Mouse (Mus musculus) heart, embryonic 14.5 days (tissue): ENCODE results near the gene Tgfbr1. TPM values are rescaled to one million over a fixed set of nuclear protein-coding genes. Genes with fewer than 3 reads are reported as not detected.

Experiments used
- ATAC-seq: fragments of 200-750 bp; cut with Nextera tagmentation; 2 replicates; pipeline ENCODE4 v1.8.0; 2017; ENCODE audit warnings: low read depth, moderate TSS enrichment; ENCODE audit not compliant: insufficient number of reproducible peaks, insufficient read depth, low FRiP score
- H3K27ac ChIP-seq, 2 experiments: fragments of 200-500 bp in 1 of 2; fragments of 300-500 bp in 1 of 2; sonication (generic) in 1 of 2; replicated peaks in 1 of 2; 2 replicates each; pipeline ENCODE4 v1.5.1; 2012 to 2014; ENCODE audit warnings: low read depth in 2 of 2, low read length in 2 of 2, control low read depth in 1 of 2, mild to moderate bottlenecking in 1 of 2, mixed read lengths in 1 of 2; ENCODE audit not compliant: control insufficient read depth in 1 of 2, insufficient read depth in 1 of 2
- H3K27me3 ChIP-seq: fragments of 300-500 bp; sonication (generic); 2 replicates; pipeline ENCODE4 v1.6.1; 2014; ENCODE audit warnings: mild to moderate bottlenecking, low read length, control low read depth; ENCODE audit not compliant: control insufficient read depth, insufficient read depth
- H3K36me3 ChIP-seq: fragments of 300-500 bp; sonication (generic); 2 replicates; pipeline ENCODE4 v1.6.1; 2014; ENCODE audit warnings: mild to moderate bottlenecking, control low read depth, low read length, mixed read lengths; ENCODE audit not compliant: control insufficient read depth, insufficient read depth
- H3K4me1 ChIP-seq, 2 experiments: fragments of 200-500 bp in 1 of 2; fragments of 300-500 bp in 1 of 2; sonication (generic) in 1 of 2; 2 replicates each; pipeline ENCODE4 v1.6.1; 2012 to 2014; ENCODE audit warnings: low read length in 2 of 2, control low read depth in 1 of 2, mixed read lengths in 1 of 2; ENCODE audit not compliant: control insufficient read depth in 2 of 2, insufficient read depth in 2 of 2
- H3K4me2 ChIP-seq: fragments of 300-500 bp; sonication (generic); 2 replicates; pipeline ENCODE4 v1.6.1; 2014; ENCODE audit warnings: mild to moderate bottlenecking, low read length
- H3K4me3 ChIP-seq, 2 experiments: fragments of 200-500 bp in 1 of 2; fragments of 300-500 bp in 1 of 2; sonication (generic) in 1 of 2; 2 replicates each; pipeline ENCODE4 v1.5.1; 2012 to 2014; ENCODE audit warnings: low read length in 2 of 2, mild to moderate bottlenecking in 2 of 2, control low read depth in 1 of 2, low read depth in 1 of 2, moderate library complexity in 1 of 2; ENCODE audit not compliant: control insufficient read depth in 1 of 2, insufficient read depth in 1 of 2
- H3K9ac ChIP-seq: fragments of 300-500 bp; sonication (generic); 2 replicates; pipeline ENCODE4 v1.6.1; 2014; ENCODE audit warnings: mild to moderate bottlenecking, low read length
- H3K9me3 ChIP-seq: fragments of 300-500 bp; sonication (generic); 2 replicates; pipeline ENCODE4 v1.6.1; 2016; ENCODE audit warnings: low read length, control low read depth; ENCODE audit not compliant: control insufficient read depth
- WGBS: fragments of 180-500 bp; shearing (Covaris S2); extraction: QIAGEN DNeasy Blood & Tissue Kit; methylation state at CpG from one replicate; pipeline ENCODE4 v1.1.7; 2014; 5-methylcytosine and 5-hydroxymethylcytosine counted together
- polyA plus RNA-seq: library from polyadenylated mRNA; unstranded; fragments of >200 nt; fragmentation: Nextera tagmentation; extraction: Ambion mirVana; gene quantifications from 2 replicates; pipeline ENCODE4 v1.2.1, GENCODE M21; 2014

Tgfbr1 gene
- polyA plus RNA-seq, 1 experiment from 2014 or later, result 29.8 TPM

DNA sequence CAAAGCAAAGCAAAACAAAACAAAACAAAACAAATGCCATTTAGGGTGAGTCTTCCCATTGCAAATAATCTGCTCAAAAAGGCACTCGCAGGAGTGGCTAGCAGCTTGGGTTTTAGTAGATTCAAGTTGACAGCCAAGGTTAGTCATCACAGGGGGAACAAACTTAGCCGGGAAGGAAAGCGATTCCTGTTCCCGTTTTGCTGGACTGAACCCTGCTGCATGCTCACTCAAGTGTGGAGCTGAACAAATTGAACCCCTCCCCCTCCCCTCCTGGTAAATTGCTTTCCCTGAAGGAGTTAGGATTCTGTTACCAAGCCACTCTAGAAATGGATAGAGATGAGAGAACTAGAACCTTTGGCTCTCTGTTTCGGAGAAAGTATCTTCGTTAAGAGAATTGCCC, 3.3 kb upstream of the Tgfbr1 start:
- no peaks in the 10 kb centered on the region for H3K36me3 ChIP-seq
- no peak overlapping the region for H3K27ac ChIP-seq
- 52% methylated on average over 6 of the region's 6 CpGs for WGBS
- H3K4me3 ChIP-seq, result no peak overlapping the region
- H3K9me3 ChIP-seq, result no peaks in the 10 kb centered on the region
- peaks cover 2 to 12% of the 10 kb centered on the region in 2 experiments; a peak in 2 of 4 replicates for H3K4me1 ChIP-seq
- H3K9ac ChIP-seq, result no peak overlapping the region
- ATAC-seq, result no peak
- H3K4me2 ChIP-seq, result no peak overlapping the region
- H3K27me3 ChIP-seq, result no peaks in the 10 kb centered on the region

GRCm38 (mm10) chr4:47351386-47352049, 1.5 kb upstream of the Tgfbr1 start:
- 27% methylated on average over 9 of the region's 9 CpGs for WGBS
- Histone ChIP-seq H3K9ac (peak overlapping the region; percentile 85), H3K36me3 (no peaks in the 10 kb centered on the region), H3K4me3 (peak overlapping the region; percentile 77 to 90; a peak in 3 of 4 replicates), H3K27ac (0 out of 4 replicates have a peak overlapping the region, but pooled peaks of 1 of the 2 experiments have one; percentile 71), H3K4me2 (peak overlapping the region; percentile 98), H3K9me3 (no peaks in the 10 kb centered on the region), H3K27me3 (no peaks in the 10 kb centered on the region), H3K4me1 (peaks cover 2 to 18% of the 10 kb centered on the region in 2 experiments; a peak in 2 of 4 replicates)
- ATAC-seq, result no peak

- peak overlapping the region; percentile 98 for H3K4me2 ChIP-seq
- under 1% methylated on average over 32 of the region's 32 CpGs for WGBS
- ATAC-seq, result no peak
Observed at GRCm38 (mm10) chr4:47352061-47352661, 861 bp upstream of the Tgfbr1 start.

DNA sequence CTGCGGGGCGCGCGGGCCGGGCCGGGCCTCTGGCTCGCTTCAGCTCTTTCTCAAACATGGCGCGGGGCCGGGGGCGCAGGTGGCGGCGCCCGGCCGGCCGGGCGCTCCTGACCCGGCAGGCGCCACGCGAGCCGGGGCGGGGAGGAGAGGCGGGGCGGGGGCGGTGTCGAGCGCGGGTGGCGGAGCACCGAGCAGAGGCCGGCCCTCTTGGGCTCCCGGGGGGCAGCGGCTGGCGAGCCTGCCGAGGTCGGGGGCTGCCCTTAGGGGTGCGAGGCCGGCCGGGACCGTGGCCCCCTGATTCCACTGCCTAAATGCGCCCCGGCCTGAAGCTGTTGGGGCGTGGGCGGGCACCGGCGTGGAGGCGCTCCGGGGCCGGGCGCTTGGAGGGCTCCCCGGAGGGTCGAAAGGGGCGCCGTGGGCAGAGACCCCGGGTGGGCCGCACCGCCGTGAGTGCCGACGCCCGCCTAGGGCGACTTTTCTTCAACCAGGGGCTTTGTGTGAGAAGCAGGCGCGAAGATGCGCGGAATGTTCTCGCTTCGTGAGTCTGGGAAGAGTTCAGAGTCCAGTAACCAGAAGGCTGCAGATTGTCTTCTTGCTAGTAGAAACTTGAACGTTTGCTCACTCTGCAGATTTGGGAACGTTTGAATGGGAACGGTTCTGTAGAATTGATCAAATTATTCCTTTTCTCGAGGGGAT, 542 bp downstream of the Tgfbr1 start:
- Histone ChIP-seq H3K36me3 (no peaks in the 10 kb centered on the region), H3K4me2 (peak overlapping the region; percentile 69), H3K4me1 (peaks cover 2 to 30% of the 10 kb centered on the region in 2 experiments; a peak in 2 of 4 replicates), H3K9ac (peak overlapping the region; percentile 95), H3K9me3 (no peaks in the 10 kb centered on the region), H3K4me3 (peak overlapping the region; percentile 67 to 90), H3K27ac (peak overlapping the region; percentile 84 to 96), H3K27me3 (no peaks in the 10 kb centered on the region)
- WGBS, result under 1% methylated on average over 57 of the region's 73 CpGs
- ATAC-seq, result peak; percentile 74

More at GRCm38 (mm10) chr4:47352061-47352661, 861 bp upstream of the Tgfbr1 start:
- Histone ChIP-seq H3K4me3 (peak overlapping the region; percentile 77 to 90), H3K9me3 (no peaks in the 10 kb centered on the region), H3K27me3 (no peaks in the 10 kb centered on the region), H3K27ac (peak overlapping the region; percentile 60 to 71), H3K9ac (peak overlapping the region; percentile 85), H3K4me1 (peaks cover 2 to 22% of the 10 kb centered on the region in 2 experiments; a peak in 2 of 4 replicates), H3K36me3 (no peaks in the 10 kb centered on the region)

DNA sequence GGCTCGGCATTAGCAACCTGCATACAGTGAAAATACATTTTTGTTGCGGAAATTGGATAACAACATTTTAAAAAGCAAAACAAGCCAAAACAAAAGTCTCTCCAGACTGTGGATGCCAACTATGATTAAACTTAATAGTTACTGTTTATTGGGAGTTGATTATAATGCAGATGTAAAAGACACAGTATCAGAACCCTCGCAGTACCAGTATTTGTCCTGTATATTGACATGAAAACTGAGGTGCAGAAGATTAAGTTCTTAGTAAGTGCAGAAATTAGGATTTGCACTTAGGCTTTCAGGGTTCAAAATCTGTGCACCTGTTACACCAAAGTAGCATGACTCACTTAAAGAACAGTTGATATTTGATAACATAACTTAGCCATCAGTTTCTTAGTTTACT, 1.3 kb downstream of the Tgfbr1 start:
- H3K4me1 ChIP-seq, result peaks cover 2 to 31% of the 10 kb centered on the region in 2 experiments; a peak in 2 of 4 replicates
- peak overlapping the region; percentile 69 for H3K4me2 ChIP-seq
- no peak overlapping the region for H3K27ac ChIP-seq
- no peak for ATAC-seq
- 47% methylated on average over 3 of the region's 3 CpGs for WGBS
- H3K9me3 ChIP-seq, result no peaks in the 10 kb centered on the region
- H3K27me3 ChIP-seq, result no peaks in the 10 kb centered on the region
- no peaks in the 10 kb centered on the region for H3K36me3 ChIP-seq
- peak overlapping the region; percentile 67 to 90; a peak in 3 of 4 replicates for H3K4me3 ChIP-seq
- H3K9ac ChIP-seq, result peak overlapping the region; percentile 95

- WGBS, result 88% methylated on average over 2 of the region's 2 CpGs
- H3K27ac ChIP-seq, result no peak overlapping the region
- no peak overlapping the region for H3K4me3 ChIP-seq
- H3K4me2 ChIP-seq, result no peak overlapping the region
- no peaks in the 10 kb centered on the region for H3K9me3 ChIP-seq
- no peak for ATAC-seq
- no peak overlapping the region for H3K9ac ChIP-seq
- H3K4me1 ChIP-seq, result peaks cover 0 to 33% of the 10 kb centered on the region in 2 experiments; a peak in 2 of 4 replicates
- H3K27me3 ChIP-seq, result no peaks in the 10 kb centered on the region
- no peaks in the 10 kb centered on the region for H3K36me3 ChIP-seq
Observed at GRCm38 (mm10) chr4:47362662-47363061, 9.6 kb downstream of the Tgfbr1 start.

GRCm38 (mm10) chr4:47363134-47363533, 10.1 kb downstream of the Tgfbr1 start:
- no peak overlapping the region for H3K9ac ChIP-seq
- H3K9me3 ChIP-seq, result no peaks in the 10 kb centered on the region
- no peak overlapping the region for H3K4me2 ChIP-seq
- H3K4me3 ChIP-seq, result no peak overlapping the region
- H3K27ac ChIP-seq, result no peak overlapping the region
- peaks cover 0 to 28% of the 10 kb centered on the region in 2 experiments; a peak in 2 of 4 replicates for H3K4me1 ChIP-seq
- H3K27me3 ChIP-seq, result no peaks in the 10 kb centered on the region
- H3K36me3 ChIP-seq, result no peaks in the 10 kb centered on the region
- no peak for ATAC-seq
- 33% methylated on average over 3 of the region's 3 CpGs for WGBS
